Mouse (Mus musculus) spleen, adult 12 weeks (tissue): Measurements from ENCODE around the gene Pheta2.
A peak's percentile ranks its signal among the peaks of the same experiment; 100 is the strongest.

Experiments used
- DNase-seq: peaks from one replicate; pipeline ENCODE4 v3.0.0; 2022; ENCODE audit warnings: low spot score

Gene Pheta2

GRCm38 (mm10) chr15:82338593-82339112 lies at the start of gene Pheta2, which contains the start of the genes Naga and Smdt1:
Pheta2 (plus strand) TSS chr15:82338942.
Naga (minus strand) TSS chr15:82338925.
Smdt1 (plus strand) TSS chr15:82338959.
- DNase-seq, result peak; percentile 99

DNA sequence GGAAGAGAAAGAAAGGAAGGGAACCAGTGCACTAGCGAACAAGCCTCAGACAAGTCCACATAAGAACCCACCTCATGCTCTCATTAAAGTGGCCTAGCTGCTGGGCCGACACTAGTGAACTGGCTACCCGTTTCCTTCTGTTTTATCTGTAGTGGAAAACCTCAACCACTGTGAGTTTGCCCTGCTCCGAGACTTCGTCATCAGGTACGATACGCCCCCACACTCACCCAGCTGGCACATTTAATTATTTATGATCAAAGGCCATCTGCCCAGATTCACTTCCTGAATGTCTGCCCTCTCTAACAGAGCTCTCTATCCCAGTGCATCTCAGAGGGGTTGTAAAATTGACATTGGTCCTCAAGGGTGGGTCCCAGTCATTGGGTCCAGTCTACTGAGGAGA lies 48.5 kb upstream of the Pheta2 start:
- DNase-seq, result no peak

GRCm38 (mm10) chr15:82292851-82293250 lies 45.9 kb upstream of the Pheta2 start:
- DNase-seq, result no peak

DNA sequence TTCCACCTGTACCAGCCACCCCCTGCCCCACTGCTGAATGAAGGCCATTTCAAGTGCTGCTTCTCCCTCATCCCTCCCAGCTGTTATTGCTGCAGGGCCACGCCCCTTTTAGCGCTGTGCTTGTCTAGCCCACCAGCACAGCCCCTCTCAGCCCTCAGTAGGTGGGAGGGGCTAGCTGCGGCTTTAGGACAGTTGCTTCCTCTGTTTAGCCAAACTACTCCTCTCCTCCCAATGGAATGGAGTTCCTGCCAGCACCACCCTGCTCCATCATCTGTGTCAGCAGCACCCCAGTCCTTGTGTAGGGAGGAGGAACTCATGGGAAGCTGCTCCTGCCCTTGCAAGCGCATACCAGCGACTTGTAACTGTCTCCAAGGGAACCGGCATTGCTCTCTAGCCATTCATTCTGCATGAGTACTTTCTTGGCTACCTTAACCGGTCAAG lies 45.5 kb upstream of the Pheta2 start:
- DNase-seq, result no peak

- no peak for DNase-seq
Observed at GRCm38 (mm10) chr15:82294059-82294458, 44.7 kb upstream of the Pheta2 start.

DNA sequence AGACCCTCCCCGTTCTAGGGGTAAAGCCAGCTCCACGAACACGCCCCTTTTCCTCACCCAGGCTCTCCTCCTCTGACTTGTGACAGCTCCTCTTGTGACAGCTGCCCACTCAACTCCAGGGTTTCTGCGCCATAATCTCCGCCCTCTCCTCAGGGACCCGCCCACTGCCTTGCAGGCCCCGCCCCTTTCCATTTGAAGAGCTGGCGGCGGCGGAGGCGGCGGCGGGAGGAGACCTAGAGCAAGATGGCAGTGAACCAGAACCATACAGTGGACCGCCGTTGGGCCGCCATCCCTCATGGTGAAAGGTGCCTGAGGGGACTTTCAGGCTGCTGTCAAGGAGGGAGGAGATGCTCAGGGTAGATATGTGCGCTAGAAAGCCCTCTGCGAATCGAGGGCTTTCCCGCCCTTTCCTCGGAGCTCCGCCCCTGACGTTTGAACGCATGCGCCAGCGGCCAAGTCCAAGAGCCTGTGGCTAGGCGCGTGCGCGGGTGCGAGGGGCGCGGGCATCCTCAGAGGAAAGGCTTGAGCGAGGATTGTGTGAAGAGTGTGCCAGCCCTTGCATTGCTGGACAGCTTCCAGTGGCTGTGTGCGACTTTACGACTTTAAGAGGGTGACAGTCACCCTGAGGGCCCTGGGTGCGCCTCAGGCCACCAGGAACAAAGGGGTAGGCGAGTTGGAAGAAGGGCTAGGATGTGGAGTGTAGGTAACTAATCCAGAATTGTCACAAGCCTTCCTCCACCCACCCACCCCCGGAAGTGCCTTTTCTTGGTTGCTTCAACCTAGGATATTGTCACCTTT lies 39.8 kb upstream of the Pheta2 start, which contains the start of gene Wbp2nl:
TSS of gene Wbp2nl (plus strand) at position 191 of the 798 bp plus-strand sequence.
- no peak for DNase-seq

DNA sequence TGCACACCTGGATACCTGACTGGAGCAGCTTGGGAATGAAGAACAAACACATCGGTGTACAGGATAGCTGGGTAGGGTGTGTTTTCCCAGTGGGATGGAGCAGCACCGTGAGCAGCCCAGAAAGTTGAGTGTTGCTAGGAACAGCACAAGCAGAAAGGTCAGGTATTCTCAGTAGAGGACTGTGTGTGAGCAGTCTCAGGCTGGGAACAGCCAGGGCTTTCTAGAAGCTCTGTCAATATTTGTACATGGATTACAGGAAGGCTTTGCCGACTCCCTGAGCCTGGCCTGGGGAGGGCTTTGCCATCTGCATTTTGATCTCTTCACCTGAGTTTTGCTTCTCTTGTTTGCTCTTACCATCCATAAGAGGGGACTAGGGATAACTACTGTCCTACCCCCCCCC lies 31.6 kb upstream of the Pheta2 start:
- no peak for DNase-seq

DNA sequence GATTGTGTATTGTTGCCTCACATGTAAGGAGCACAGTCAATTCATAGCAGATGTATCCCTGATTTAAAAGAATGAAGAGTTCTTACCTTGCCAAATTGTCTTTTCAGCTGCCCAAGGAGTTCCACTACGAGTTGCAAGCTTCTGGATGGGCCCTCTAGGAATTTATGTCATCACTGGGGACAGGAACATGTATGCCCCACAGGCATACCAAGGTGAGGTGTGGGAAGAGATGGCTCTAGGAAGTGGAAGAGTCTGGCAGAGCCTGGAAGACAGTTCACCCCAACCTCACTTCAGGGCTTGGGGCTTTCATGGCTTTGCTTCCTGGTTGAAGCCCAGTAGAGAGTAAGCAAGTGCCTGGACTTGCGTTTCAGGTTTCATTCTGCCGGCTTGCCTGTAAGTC lies 30.3 kb upstream of the Pheta2 start:
- no peak for DNase-seq

GRCm38 (mm10) chr15:82317839-82318238 lies 20.9 kb upstream of the Pheta2 start:
- no peak for DNase-seq

GRCm38 (mm10) chr15:82319613-82320012 lies 19.1 kb upstream of the Pheta2 start:
- no peak for DNase-seq

- no peak for DNase-seq
Observed at GRCm38 (mm10) chr15:82322195-82322594, 16.5 kb upstream of the Pheta2 start.

- DNase-seq, result no peak
Observed at GRCm38 (mm10) chr15:82325382-82325781, 13.4 kb upstream of the Pheta2 start.

DNA sequence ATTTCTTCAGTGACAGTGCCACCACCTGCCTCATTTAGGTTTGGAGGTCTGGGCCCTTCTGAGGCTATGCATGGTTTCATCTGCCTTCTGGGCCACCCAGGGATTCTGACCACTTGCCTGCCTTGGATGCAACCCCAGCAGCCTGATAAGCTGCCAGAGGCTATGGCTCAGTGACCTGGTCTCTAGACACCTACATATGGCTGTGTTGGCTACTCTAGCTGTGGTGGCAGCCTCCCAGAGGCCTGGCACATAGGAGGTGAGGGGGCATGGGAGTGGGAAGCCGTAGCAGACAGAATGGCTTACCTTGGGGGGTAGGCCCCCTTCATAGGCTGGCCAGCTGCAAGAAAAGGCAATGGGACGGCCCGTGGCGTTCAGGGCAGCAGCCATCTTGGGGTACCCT lies 3.5 kb upstream of the Pheta2 start:
- no peak for DNase-seq

DNA sequence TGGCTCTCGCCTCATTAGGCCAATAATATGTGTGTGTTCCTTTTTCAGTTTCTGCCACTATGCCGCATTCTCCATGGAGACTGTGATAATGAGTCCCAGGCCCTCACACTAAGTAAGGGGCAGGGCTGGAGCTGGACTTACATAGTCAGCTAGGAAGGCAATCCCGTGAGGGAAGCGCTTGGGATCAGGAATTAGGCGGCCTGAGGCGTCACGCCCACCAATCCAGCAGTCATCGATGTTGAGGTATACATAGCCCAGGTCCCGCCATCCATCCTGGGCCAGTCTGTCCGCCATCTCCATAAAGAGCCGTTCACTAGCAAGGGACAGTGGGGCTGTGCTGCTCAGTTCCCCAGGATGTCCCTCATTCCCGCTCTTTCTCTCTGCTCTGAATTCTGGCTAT lies 2.1 kb upstream of the Pheta2 start:
- no peak for DNase-seq

- DNase-seq, result no peak
Observed at GRCm38 (mm10) chr15:82337875-82338274, 867 bp upstream of the Pheta2 start.

DNA sequence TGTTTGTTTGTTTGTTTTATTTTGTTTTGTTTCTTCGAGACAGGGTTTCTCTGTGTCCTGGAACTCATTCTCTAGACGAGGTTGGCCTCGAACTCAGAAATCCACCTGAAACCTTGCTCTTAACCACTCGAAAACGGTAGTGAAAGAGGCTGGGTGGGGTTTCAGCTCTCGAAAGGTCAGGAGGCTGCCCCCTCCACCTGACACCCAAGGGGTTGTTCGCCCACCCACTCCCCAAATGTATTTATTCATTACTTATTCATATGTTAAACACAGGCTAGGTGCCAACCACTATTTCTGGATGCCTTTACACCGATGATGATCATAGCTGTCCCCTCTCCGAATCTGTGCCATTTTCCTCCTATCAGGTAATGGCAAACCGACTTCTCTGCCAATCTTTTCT lies 408 bp downstream of the Pheta2 start:
- no peak for DNase-seq

DNA sequence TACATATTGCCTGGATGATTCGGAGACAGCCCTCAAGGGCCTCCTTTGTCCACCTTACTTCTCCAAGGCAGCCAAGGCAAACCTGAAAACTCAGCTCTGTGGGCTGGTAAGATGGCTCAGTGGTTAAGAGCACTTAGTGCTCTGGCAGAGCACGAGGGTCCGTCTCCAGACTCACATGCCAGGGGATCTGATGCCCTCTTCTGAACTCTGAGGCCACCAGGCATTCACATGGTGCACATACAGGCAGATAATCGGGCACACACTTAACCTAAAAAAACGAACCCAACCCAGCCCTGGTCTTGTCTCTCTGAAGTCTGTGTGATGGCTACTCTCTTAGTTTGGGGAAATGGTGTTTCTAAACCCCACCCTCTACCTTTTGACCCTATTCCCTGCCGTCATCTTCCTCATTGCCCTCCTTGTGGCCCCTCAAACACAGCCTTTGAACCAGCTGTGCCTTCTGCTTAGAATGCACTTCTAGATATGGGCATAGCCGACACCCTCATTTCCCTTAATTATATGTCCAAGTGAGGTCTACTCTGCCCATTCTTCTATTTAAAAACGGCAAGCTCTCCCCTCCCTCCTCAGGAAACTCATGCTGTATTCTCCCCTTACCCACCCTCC lies 1.0 kb downstream of the Pheta2 start:
- DNase-seq, result no peak

DNA sequence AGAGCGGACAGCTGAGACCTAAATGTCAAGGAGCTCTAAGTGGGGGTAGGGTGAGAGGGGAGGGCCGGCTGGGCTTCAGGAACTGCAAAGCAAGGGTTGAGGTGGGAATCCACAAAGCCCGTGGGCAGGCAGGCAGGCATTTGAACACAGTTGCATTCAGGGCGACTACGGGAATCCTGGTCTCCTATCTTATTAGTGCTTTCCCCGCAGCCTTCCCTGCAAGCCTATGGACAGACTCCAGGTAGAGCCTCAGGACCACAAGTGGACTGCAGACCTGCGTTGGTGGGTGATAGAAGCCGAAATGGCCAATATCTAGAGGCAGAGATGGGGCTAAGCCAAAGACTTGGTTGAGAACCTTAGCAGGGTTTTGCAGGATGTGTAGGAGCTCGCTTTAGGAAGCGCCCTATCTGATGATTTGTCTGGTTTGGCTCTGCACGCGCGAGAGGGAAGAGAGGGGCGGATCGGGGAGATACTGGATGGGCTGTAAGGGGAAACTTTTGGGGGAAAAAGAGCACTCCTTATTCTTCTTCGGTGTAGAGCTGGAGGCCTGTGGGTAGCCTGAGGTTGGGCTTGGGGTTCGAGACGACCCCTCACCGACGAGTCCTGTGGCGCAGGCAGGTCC lies 1.8 kb downstream of the Pheta2 start:
- DNase-seq, result no peak

GRCm38 (mm10) chr15:82341036-82341501 lies 2.3 kb downstream of the Pheta2 start:
- DNase-seq, result peak; percentile 70

DNA sequence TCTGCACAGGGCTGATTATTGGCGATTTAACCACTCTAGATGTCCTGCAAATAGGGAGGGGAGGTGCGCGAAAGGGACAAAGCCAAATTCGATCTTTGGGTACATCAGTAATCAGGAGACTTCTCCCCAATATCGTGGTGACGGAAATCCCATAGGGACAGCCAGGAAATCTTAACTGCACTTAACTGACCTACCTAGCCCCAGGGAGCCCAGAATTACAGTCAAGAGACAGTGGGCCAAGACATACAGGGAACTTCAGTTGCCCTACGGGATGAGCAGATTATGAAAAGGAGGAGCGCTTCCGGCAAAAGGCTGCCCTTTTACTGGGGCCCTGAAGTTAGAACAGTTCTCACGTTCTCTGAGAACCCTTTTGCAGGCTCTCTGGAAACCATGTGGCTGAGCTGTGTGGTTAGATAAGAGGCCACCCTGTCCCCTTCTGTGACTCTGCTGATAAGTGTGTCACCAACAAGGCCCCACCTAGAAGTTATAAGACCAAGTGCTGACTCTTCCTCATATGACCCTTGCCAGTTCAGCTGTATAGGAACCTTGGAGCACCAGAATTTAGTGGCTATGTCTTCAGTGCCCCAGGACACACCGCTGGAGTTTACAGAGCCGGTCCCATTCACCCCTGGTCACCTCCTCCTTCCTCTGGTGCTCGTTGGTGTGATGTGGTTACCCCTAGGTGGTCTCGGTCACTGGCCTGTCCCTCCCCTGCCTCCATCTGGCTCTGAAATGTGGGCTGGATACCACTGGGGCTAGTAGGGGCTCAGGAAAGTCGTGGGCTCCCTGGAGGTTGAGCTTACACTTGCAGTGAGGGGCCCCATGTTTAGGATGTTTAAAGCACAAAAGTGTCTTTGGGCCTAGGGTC lies 3.2 kb downstream of the Pheta2 start:
- peak; percentile 65 for DNase-seq

GRCm38 (mm10) chr15:82342543-82342935 lies 3.8 kb downstream of the Pheta2 start:
- no peak for DNase-seq
